Mouse (Mus musculus) embryonic facial prominence, embryonic 11.5 days (tissue): Measurements from ENCODE around the gene Washc3. TPM values are rescaled to one million over a fixed set of nuclear protein-coding genes. Genes with fewer than 3 reads are reported as not detected.

Experiments
- ATAC-seq: fragments of 200-750 bp; cut with Nextera tagmentation; replicated peaks from 2 replicates; pipeline ENCODE4 v1.8.0; 2017; ENCODE audit warnings: low read depth; ENCODE audit not compliant: insufficient number of reproducible peaks, low FRiP score, low TSS enrichment
- DNase-seq: peaks from one replicate; pipeline ENCODE4 v3.0.0-alpha.2; 2015; ENCODE audit warnings: low spot score
- H3K27ac ChIP-seq: fragments of 300-500 bp; sonication (generic); replicated peaks from 2 replicates; pipeline ENCODE4 v1.5.1; 2014; ENCODE audit warnings: mild to moderate bottlenecking, low read depth, low read length, control low read depth
- H3K27me3 ChIP-seq: fragments of 300-500 bp; sonication (generic); 2 replicates; pipeline ENCODE4 v1.6.1; 2014; ENCODE audit warnings: mild to moderate bottlenecking, low read length, moderate library complexity, mixed read lengths; ENCODE audit not compliant: control insufficient read depth, insufficient read depth
- H3K36me3 ChIP-seq: fragments of 300-500 bp; sonication (generic); replicated peaks from 2 replicates; pipeline ENCODE4 v1.6.1; 2014; ENCODE audit warnings: low read depth, mild to moderate bottlenecking, low read length, moderate library complexity, mixed read lengths; ENCODE audit not compliant: control insufficient read depth, insufficient read depth
- H3K4me1 ChIP-seq: fragments of 300-500 bp; sonication (generic); 2 replicates; pipeline ENCODE4 v1.6.1; 2014; ENCODE audit warnings: low read length, mixed read lengths; ENCODE audit not compliant: control insufficient read depth, insufficient read depth
- H3K4me2 ChIP-seq: fragments of 300-500 bp; sonication (generic); 2 replicates; pipeline ENCODE4 v1.6.1; 2014; ENCODE audit warnings: low read depth, mild to moderate bottlenecking, control low read depth, low read length, moderate library complexity
- H3K4me3 ChIP-seq: fragments of 300-500 bp; sonication (generic); 2 replicates; pipeline ENCODE4 v1.5.1; 2014; ENCODE audit warnings: low read depth, low read length, control low read depth
- H3K9ac ChIP-seq: fragments of 300-500 bp; sonication (generic); replicated peaks from 2 replicates; pipeline ENCODE4 v1.6.1; 2014; ENCODE audit warnings: mild to moderate bottlenecking, control low read depth, low read length
- H3K9me3 ChIP-seq: fragments of 300-500 bp; sonication (generic); replicated peaks from 2 replicates; pipeline ENCODE4 v1.6.1; 2016; ENCODE audit warnings: mild to moderate bottlenecking, low read length, inconsistent platforms, mixed read lengths; ENCODE audit not compliant: control insufficient read depth
- WGBS: fragments of 180-500 bp; shearing (Covaris S2); extraction: QIAGEN DNeasy Blood & Tissue Kit; methylation state at CpG from one replicate; pipeline ENCODE4 v1.1.7; 2014; 5-methylcytosine and 5-hydroxymethylcytosine counted together
- polyA plus RNA-seq: library from polyadenylated mRNA; unstranded; fragments of >200 nt; fragmentation: Nextera tagmentation; extraction: Ambion mirVana; gene quantifications from 2 replicates; pipeline ENCODE4 v1.2.1, GENCODE M21; 2014

Washc3 gene
- polyA plus RNA-seq, 1 experiment from 2014 or later, result 53.4 TPM

DNA sequence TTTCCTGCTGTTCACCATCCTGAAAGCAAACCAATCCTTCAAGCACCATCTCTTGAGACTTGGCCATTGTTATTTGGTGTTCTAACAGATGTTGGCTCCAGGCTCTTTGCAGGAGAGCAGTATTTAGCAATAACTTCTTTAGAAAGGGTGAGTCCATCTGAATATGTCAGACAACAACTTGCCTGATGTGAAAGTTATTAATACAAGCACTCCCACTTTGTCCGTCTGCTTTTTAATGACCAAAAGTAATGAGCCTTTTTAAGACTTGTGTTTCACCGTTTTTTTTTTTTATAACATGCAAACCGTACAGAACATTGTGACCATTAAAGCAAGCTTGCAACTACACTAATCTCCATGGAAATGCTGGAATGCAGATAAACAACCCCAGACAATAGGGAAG is 60.3 kb downstream of the Washc3 start:
- Histone ChIP-seq H3K4me1 (no peaks in the 10 kb centered on the region), H3K9ac (no peak overlapping the region), H3K9me3 (no peaks in the 10 kb centered on the region), H3K27ac (no peak overlapping the region), H3K4me2 (no peak overlapping the region), H3K36me3 (no peaks in the 10 kb centered on the region), H3K4me3 (no peak overlapping the region), H3K27me3 (no peaks in the 10 kb centered on the region)
- WGBS, result 70% methylated on average over 3 of the region's 3 CpGs
- ATAC-seq (no peak), DNase-seq (no peak)

DNA sequence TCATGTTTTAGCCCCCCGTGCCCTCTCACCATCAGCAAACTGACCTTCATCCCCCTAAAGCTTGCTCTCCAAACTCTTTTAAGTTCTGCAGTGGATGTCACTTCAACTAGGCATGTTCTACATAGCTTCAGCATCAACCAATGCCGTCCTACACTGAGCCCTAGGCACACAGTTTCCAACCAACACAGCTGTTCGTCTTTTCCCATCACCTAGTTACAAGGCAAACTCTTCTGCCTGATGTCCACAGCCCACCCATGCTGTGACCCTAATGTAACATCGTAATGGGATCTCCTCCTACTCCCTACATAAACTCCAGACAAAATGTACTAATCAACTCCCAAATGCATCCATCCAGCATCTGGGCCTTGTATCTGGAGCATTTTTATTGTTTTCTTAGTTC is 62.5 kb downstream of the Washc3 start:
- Histone ChIP-seq H3K27ac (no peak overlapping the region), H3K9ac (no peak overlapping the region), H3K4me3 (no peak overlapping the region), H3K9me3 (no peaks in the 10 kb centered on the region), H3K4me1 (no peaks in the 10 kb centered on the region), H3K36me3 (no peaks in the 10 kb centered on the region), H3K27me3 (no peaks in the 10 kb centered on the region), H3K4me2 (no peak overlapping the region)
- 66% methylated on average over 4 of the region's 4 CpGs for WGBS
- no peak for DNase-seq
- no peak for ATAC-seq

DNA sequence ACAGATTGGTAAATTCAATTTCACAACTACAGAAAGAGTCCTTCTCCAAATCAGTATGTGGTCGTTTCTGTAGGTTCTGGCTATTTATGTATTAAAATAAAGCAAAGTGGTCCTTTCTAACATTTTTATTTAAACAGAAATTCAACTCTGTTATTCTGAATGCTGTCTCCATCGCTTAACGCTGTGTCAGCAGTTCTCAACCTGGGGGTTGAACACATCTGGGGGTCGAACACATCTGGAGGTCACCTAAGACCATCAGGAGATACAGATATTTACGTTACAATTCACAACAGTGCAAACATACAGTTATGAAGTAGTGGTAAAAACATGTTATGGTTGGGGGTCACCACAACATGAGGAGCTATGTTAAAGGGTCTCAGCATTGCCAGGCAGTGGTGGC is 73.2 kb downstream of the Washc3 start:
- H3K27ac ChIP-seq, result no peak overlapping the region
- H3K9ac ChIP-seq, result no peak overlapping the region
- H3K27me3 ChIP-seq, result no peaks in the 10 kb centered on the region
- H3K9me3 ChIP-seq, result no peaks in the 10 kb centered on the region
- DNase-seq (no peak), ATAC-seq (no peak)
- H3K4me3 ChIP-seq, result no peak overlapping the region
- 77% methylated on average over 5 of the region's 5 CpGs for WGBS
- H3K4me2 ChIP-seq, result no peak overlapping the region
- H3K4me1 ChIP-seq, result no peaks in the 10 kb centered on the region
- no peaks in the 10 kb centered on the region for H3K36me3 ChIP-seq

DNA sequence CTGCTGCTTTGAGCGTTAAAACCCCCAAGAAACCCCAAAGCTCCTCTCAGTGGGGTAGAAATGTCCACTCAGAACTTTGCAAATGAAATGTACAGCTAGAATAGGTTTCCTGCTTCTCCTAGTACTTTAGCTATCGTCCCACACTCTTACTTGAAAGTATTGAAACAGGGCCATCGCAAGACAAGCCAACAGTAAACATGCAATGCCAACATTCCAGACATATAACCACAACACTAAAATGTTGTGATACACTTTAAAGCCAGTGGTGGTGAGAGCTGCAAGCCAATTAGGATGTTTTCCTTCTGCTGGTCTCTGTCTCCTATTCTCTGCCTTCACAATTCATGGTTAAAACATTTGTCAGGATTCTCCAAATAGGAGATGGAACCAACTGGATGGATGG is 80.8 kb downstream of the Washc3 start:
- ATAC-seq (no peak), DNase-seq (no peak)
- Histone ChIP-seq H3K9ac (no peak overlapping the region), H3K27me3 (no peaks in the 10 kb centered on the region), H3K4me1 (no peaks in the 10 kb centered on the region), H3K27ac (no peak overlapping the region), H3K36me3 (no peaks in the 10 kb centered on the region), H3K9me3 (no peaks in the 10 kb centered on the region), H3K4me3 (no peak overlapping the region), H3K4me2 (no peak overlapping the region)
- 88% methylated on average over 3 of the region's 3 CpGs for WGBS

DNA sequence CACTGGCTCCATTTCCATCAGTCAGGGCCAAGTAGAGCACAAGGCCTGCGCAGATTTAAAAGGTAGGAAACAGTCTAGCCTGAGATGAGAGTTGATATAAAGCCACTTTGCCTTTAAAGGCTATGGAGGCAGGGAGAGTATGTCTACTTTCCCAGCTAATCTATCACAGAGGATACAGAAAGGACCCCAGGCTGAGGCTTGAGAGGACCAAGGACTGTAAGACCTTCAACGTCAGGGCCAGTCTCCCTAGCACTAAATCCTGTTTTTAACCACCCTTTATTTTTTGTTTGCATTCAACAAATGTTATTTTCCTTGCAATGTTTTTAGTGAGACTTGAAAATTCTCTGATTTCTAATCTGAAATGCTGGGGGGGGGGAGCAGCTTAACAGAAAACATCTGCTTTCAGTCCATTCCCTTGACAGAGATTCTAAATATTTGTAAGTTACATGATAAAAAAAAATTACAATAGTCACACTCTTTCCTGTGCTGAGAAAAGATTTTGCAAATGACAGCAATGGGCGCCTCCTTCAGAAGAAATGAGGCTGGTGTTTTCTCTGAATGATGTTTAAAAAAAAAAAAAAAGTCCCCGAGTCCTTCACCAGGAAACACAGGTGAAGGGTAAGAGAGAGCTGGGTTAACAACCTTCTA is 83.6 kb downstream of the Washc3 start:
- DNase-seq (no peak), ATAC-seq (no peak)
- no peak overlapping the region for H3K9ac ChIP-seq
- no peaks in the 10 kb centered on the region for H3K9me3 ChIP-seq
- no peak overlapping the region for H3K27ac ChIP-seq
- no peak overlapping the region for H3K4me2 ChIP-seq
- H3K4me3 ChIP-seq, result no peak overlapping the region
- H3K27me3 ChIP-seq, result no peaks in the 10 kb centered on the region
- 88% methylated on average over 4 of the region's 4 CpGs for WGBS
- no peaks in the 10 kb centered on the region for H3K4me1 ChIP-seq
- H3K36me3 ChIP-seq, result no peaks in the 10 kb centered on the region

DNA sequence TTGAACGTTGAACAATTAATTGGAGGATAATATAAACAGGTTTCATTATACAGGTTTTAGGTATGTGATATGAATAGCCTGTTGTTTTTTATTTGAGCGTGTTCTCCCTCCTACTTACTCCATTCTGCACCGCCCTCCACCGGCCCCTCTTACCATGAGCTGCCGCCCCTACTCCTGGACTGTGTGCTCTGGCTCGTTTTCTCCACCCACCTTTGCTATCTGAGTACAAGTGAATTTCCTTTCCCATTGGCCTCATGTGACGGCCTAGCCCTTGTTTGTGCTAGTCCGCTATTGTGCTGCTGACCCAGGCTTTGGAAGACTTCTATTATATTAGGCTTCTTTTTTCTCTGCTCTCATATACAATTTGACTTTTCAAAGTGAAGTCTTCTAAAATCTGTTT is 86.4 kb downstream of the Washc3 start:
- Histone ChIP-seq H3K27me3 (no peaks in the 10 kb centered on the region), H3K9ac (no peak overlapping the region), H3K4me3 (no peak overlapping the region), H3K27ac (no peak overlapping the region), H3K9me3 (no peaks in the 10 kb centered on the region), H3K4me2 (no peak overlapping the region), H3K36me3 (no peaks in the 10 kb centered on the region), H3K4me1 (no peaks in the 10 kb centered on the region)
- no peak for DNase-seq
- WGBS, result 81% methylated on average over 8 of the region's 8 CpGs
- ATAC-seq, result no peak; the same call in 1 of the 2 replicates

DNA sequence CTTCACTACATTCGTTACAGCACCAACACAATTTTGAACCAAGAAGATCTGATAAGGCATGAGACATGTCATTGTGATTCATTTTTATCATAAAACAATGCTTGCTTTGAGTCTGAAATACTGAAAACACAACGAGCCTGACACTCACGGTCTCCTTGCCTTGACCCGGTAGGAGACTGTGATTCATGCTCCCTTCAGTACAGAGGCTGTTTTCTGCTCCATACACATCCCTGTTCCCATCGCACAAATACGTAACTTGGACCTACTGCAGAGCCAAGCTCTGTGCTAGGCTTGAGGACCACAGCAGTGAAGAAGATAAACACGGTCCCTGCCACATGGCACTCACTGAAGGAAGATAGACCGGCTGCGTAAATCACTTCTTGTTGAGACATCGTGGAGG is 87.2 kb downstream of the Washc3 start:
- Histone ChIP-seq H3K9me3 (no peaks in the 10 kb centered on the region), H3K36me3 (no peaks in the 10 kb centered on the region), H3K4me3 (no peak overlapping the region), H3K27me3 (no peaks in the 10 kb centered on the region), H3K27ac (no peak overlapping the region), H3K9ac (no peak overlapping the region), H3K4me2 (no peak overlapping the region), H3K4me1 (no peaks in the 10 kb centered on the region)
- WGBS, result 91% methylated on average over 10 of the region's 10 CpGs
- no peak for ATAC-seq
- DNase-seq, result no peak

DNA sequence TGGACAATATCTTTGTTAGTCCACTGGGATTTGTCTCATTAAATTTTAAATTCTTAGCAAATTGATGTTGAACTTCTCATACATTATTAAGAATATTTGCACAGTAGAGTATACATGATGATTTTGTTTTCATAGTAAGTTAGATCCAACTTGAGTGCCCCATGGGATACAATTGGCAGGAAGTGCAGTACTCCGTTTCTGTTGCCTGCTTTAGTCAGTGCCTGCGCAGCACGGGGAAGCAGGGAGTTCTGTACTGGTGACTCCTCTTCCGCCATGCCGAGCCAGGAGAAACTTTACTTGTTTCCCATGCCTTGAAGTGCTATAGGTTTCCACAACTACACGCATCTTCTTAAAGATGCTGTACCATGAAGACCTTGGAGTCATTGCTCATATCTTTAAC is 94.2 kb downstream of the Washc3 start:
- no peaks in the 10 kb centered on the region for H3K9me3 ChIP-seq
- no peak overlapping the region for H3K4me3 ChIP-seq
- no peaks in the 10 kb centered on the region for H3K27me3 ChIP-seq
- no peak overlapping the region for H3K4me2 ChIP-seq
- no peaks in the 10 kb centered on the region for H3K4me1 ChIP-seq
- DNase-seq (no peak), ATAC-seq (no peak)
- no peak overlapping the region for H3K9ac ChIP-seq
- 80% methylated on average over 6 of the region's 6 CpGs for WGBS
- H3K36me3 ChIP-seq, result no peaks in the 10 kb centered on the region
- H3K27ac ChIP-seq, result no peak overlapping the region
